Mouse (Mus musculus) myocyte (in vitro differentiated cells): Measurements from ENCODE around the gene Hbq1a.

Source experiments
- E2F4 ChIP-seq: IDR thresholded peaks from one replicate; pipeline ENCODE4 v1.6.1; 2011; ENCODE audit warnings: mild to moderate bottlenecking, control low read depth, moderate library complexity; ENCODE audit not compliant: insufficient read depth
- MAX ChIP-seq: IDR thresholded peaks from one replicate; pipeline ENCODE4 v1.6.1; 2011; ENCODE audit warnings: low read depth, mild to moderate bottlenecking, control low read depth
- MYOD1 ChIP-seq, 3 experiments: IDR thresholded peaks; one replicate each; pipeline ENCODE4 v1.6.1; 2011; ENCODE audit warnings: control low read depth in 2 of 3, low read depth in 2 of 3, mild to moderate bottlenecking in 2 of 3, moderate library complexity in 1 of 3; ENCODE audit not compliant: insufficient read length in 2 of 3, control insufficient read depth in 1 of 3
- MYOG ChIP-seq, 3 experiments: IDR thresholded peaks; one replicate each; pipeline ENCODE4 v1.6.1; 2011; ENCODE audit warnings: control low read depth in 2 of 3, low read depth in 2 of 3, mild to moderate bottlenecking in 2 of 3; ENCODE audit not compliant: insufficient read length in 2 of 3, control insufficient read depth in 1 of 3, insufficient read depth in 1 of 3
- POLR2A ChIP-seq: IDR thresholded peaks from one replicate; pipeline ENCODE4 v1.6.1; 2011; ENCODE audit warnings: low read depth, mild to moderate bottlenecking, control low read depth, moderate library complexity; ENCODE audit not compliant: insufficient read length
- POLR2AphosphoS2 ChIP-seq: IDR thresholded peaks from one replicate; pipeline ENCODE4 v1.6.1; 2011; ENCODE audit warnings: low read depth, control low read depth; ENCODE audit not compliant: insufficient read length
- SRF ChIP-seq: IDR thresholded peaks from one replicate; pipeline ENCODE4 v1.6.1; 2011; ENCODE audit warnings: low read depth; ENCODE audit not compliant: control insufficient read depth, insufficient read length
- TCF12 ChIP-seq: IDR thresholded peaks from one replicate; pipeline ENCODE4 v1.6.1; 2011; ENCODE audit warnings: mild to moderate bottlenecking, control low read depth; ENCODE audit not compliant: poor library complexity, insufficient read depth, severe bottlenecking
- USF1 ChIP-seq: IDR thresholded peaks from one replicate; pipeline ENCODE4 v1.6.1; 2011; ENCODE audit warnings: low read depth, mild to moderate bottlenecking, control low read depth, moderate library complexity

GRCm38 (mm10) chr11:32266776-32267175 is 33.1 kb upstream of the Hbq1a start:
- TF ChIP-seq POLR2A (no peak), TCF12 (no peak), POLR2AphosphoS2 (no peak), MYOG (IDR thresholded peaks at IDR 0.05; ENCODE audit: control insufficient read depth in 1 of 3, insufficient read depth in 1 of 3, insufficient read length in 2 of 3, low read depth in 2 of 3) (no peak), MYOD1 (IDR thresholded peaks at IDR 0.05; ENCODE audit: control insufficient read depth in 1 of 3, insufficient read length in 2 of 3, low read depth in 2 of 3) (no peak), USF1 (no peak), MAX (no peak), E2F4 (no peak), SRF (no peak)
